Mouse (Mus musculus) olfactory bulb, adult 2 months (tissue): Measurements from ENCODE around the gene Lrrc15. TPM values are rescaled to one million over a fixed set of nuclear protein-coding genes. Genes with fewer than 3 reads are reported as not detected.

Experiments
- H3K27ac ChIP-seq: fragments of 200-500 bp; 2 replicates; pipeline ENCODE4 v1.5.1; 2012; ENCODE audit warnings: low read depth, low read length; ENCODE audit not compliant: insufficient read depth
- H3K4me1 ChIP-seq: fragments of 200-500 bp; 2 replicates; pipeline ENCODE4 v1.6.1; 2012; ENCODE audit warnings: low read length; ENCODE audit not compliant: control insufficient read depth, insufficient read depth
- H3K4me3 ChIP-seq: fragments of 200-500 bp; 2 replicates; pipeline ENCODE4 v1.5.1; 2012; ENCODE audit warnings: mild to moderate bottlenecking, low read depth, low read length, moderate library complexity; ENCODE audit not compliant: insufficient read depth
- CTCF ChIP-seq: fragments of 200-500 bp; IDR thresholded peaks from 2 replicates; pipeline ENCODE4 v1.5.1; 2012; ENCODE audit warnings: low read depth, mild to moderate bottlenecking, low read length, moderate library complexity; ENCODE audit not compliant: insufficient read depth
- POLR2A ChIP-seq: fragments of 200-500 bp; IDR thresholded peaks from 2 replicates; pipeline ENCODE4 v1.6.1; 2012; ENCODE audit warnings: mild to moderate bottlenecking, low read depth, low read length, moderate library complexity; ENCODE audit not compliant: insufficient read depth
- WGBS: fragments of 180-500 bp; shearing (Covaris S2); methylation state at CpG from one replicate; pipeline ENCODE4 v1.1.7; 2018; 5-methylcytosine and 5-hydroxymethylcytosine counted together
- polyA plus RNA-seq: library from polyadenylated mRNA; stranded (reverse); fragments of >200 nt; gene quantifications from 2 replicates; pipeline ENCODE4 v1.2.4, GENCODE M21; 2012; ENCODE audit warnings: low replicate concordance; ENCODE audit not compliant: missing spikeins, insufficient read depth, insufficient read length

Lrrc15 gene
- polyA plus RNA-seq, 1 experiment: not detected

GRCm38 (mm10) chr16:30306102-30306501 lies 23.0 kb upstream of the Lrrc15 start:
- no peak overlapping the region for H3K27ac ChIP-seq
- WGBS: 91% methylated on average over 4 of the region's 4 CpGs
- H3K4me1 ChIP-seq: peaks cover 15% of the 10 kb centered on the region
- no peak overlapping the region for H3K4me3 ChIP-seq
- TF ChIP-seq CTCF (no peak), POLR2A (no peak)

GRCm38 (mm10) chr16:30304236-30304635 lies 21.2 kb upstream of the Lrrc15 start:
- TF ChIP-seq POLR2A: no peak
- no peak for TF ChIP-seq CTCF
- Histone ChIP-seq H3K4me3 (no peak overlapping the region), H3K4me1 (peaks cover 11% of the 10 kb centered on the region), H3K27ac (no peak overlapping the region)
- 77% methylated on average over 5 of the region's 5 CpGs for WGBS

GRCm38 (mm10) chr16:30303411-30303810 lies 20.4 kb upstream of the Lrrc15 start:
- Histone ChIP-seq H3K27ac (no peak overlapping the region), H3K4me1 (peaks cover 3% of the 10 kb centered on the region), H3K4me3 (no peak overlapping the region)
- TF ChIP-seq CTCF (no peak), POLR2A (no peak)
- WGBS: 88% methylated on average over 2 of the region's 2 CpGs

DNA sequence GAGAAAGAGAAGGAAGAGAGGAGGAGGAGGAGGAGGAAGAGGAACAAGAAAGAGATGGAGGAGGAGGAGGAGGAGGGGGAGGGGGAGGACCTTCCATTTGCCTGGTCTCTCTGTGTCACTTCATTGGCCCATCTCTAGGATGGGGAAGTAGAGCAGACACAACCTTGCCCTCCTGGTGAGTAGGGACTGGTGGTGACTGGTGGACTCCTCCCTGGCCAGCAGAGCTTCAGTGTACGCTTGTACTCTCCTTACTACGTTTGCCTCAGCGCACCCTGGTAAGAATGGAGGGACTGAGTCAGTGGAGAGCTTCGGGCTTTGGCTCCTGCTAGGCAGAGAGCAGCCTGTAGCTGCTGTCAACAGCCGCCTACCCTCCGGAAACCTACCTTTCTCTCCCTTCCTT lies 19.6 kb upstream of the Lrrc15 start:
- no peak overlapping the region for H3K4me3 ChIP-seq
- TF ChIP-seq POLR2A (no peak), CTCF (no peak)
- 90% methylated on average over 6 of the region's 6 CpGs for WGBS
- H3K27ac ChIP-seq: no peak overlapping the region
- H3K4me1 ChIP-seq: no peaks in the 10 kb centered on the region

- no peak overlapping the region for H3K4me3 ChIP-seq
- TF ChIP-seq CTCF (no peak), POLR2A (no peak)
- H3K27ac ChIP-seq: no peak overlapping the region
- H3K4me1 ChIP-seq: no peaks in the 10 kb centered on the region
- 82% methylated on average over 10 of the region's 10 CpGs for WGBS
Observed at GRCm38 (mm10) chr16:30299711-30300277, 16.7 kb upstream of the Lrrc15 start.

DNA sequence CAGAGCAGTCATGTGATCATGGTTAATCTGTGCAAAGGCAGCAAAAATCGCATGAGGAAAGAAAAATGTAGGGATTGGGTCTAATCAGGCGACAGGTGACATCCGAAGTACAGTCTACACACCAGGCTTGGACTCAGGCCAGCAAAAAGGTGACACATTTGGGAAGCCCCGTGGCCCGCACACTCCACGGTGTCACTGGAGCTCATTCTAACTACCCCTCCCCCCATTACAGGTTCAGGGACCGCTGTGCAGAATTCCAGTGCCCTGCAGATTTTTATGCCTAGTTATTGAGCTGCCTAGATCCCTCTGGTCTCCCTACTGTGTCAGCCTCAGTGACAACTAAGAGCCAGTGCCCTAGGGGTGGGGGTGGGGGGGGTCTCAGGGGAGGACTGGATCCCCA lies 14.4 kb upstream of the Lrrc15 start:
- WGBS: 90% methylated on average over 7 of the region's 7 CpGs
- no peak overlapping the region for H3K4me3 ChIP-seq
- TF ChIP-seq CTCF (no peak), POLR2A (no peak)

GRCm38 (mm10) chr16:30296601-30297275 lies 13.7 kb upstream of the Lrrc15 start:
- TF ChIP-seq CTCF (no peak), POLR2A (no peak)
- H3K4me1 ChIP-seq: no peaks in the 10 kb centered on the region
- WGBS: 96% methylated on average over 11 of the region's 11 CpGs
- no peak overlapping the region for H3K4me3 ChIP-seq
- H3K27ac ChIP-seq: no peak overlapping the region

More for the DNA sequence above, 14.4 kb upstream of the Lrrc15 start:
- no peaks in the 10 kb centered on the region for H3K4me1 ChIP-seq
- H3K27ac ChIP-seq: no peak overlapping the region

DNA sequence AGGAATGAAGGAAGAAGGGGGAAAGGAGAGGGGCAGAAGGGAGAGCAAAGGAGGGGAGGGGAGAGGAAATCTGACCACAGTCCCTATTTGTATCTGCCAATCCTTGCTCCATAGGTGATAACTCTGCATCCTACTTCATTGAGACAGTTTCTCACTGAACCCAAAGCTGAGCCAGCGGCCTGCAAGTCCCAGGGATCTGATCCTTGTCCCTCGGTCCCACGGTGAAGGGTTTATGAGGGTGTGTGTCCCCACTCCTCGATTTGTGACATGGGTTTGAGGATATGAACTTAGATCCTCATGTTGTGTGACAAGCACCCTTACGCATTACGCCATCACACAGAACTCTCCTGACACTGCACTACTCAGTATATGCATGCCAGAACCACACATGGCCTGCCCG lies 12.1 kb upstream of the Lrrc15 start:
- WGBS: 91% methylated on average over 7 of the region's 7 CpGs
- Histone ChIP-seq H3K4me1 (no peaks in the 10 kb centered on the region), H3K4me3 (no peak overlapping the region), H3K27ac (no peak overlapping the region)
- TF ChIP-seq CTCF: no peak
- TF ChIP-seq POLR2A: no peak

GRCm38 (mm10) chr16:30290436-30290835 lies 7.4 kb upstream of the Lrrc15 start:
- no peak for TF ChIP-seq POLR2A
- no peaks in the 10 kb centered on the region for H3K4me1 ChIP-seq
- H3K27ac ChIP-seq: no peak overlapping the region
- no peak overlapping the region for H3K4me3 ChIP-seq
- WGBS: 80% methylated on average over 6 of the region's 6 CpGs
